Mouse (Mus musculus) megakaryocyte progenitor cell, adult 5-6 weeks (primary cell): ENCODE data around the gene Rbpj. TPM values are rescaled to one million over a fixed set of nuclear protein-coding genes. Genes with fewer than 3 reads are reported as not detected.
A peak's percentile ranks its signal among the peaks of the same experiment; 100 is the strongest.

Experiments used
- ATAC-seq: replicated peaks from 2 replicates; pipeline ENCODE4 v1.8.0; 2016; ENCODE audit warnings: mild to moderate bottlenecking, moderate TSS enrichment, inconsistent platforms; ENCODE audit not compliant: poor library complexity
- total RNA-seq, 2 experiments: library from RNA; stranded (forward) in 1 of 2; stranded (reverse) in 1 of 2; fragments of 157-497, 149-512 nt in 1 of 2; fragments of 200-1000 nt in 1 of 2; gene quantifications; 2 replicates each; pipeline versions ENCODE4 v1.2.3 to v1.2.4; 2015 to 2017

The Rbpj gene
- total RNA-seq, 2 experiments from 2014 or later = 35.7 to 66.7 TPM

- peak; percentile 50 for ATAC-seq
Measured at GRCm38 (mm10) chr5:53589172-53589960, 123.4 kb downstream of the Rbpj start.

- ATAC-seq = peak; percentile 60
Measured at GRCm38 (mm10) chr5:53590179-53590765, 124.3 kb downstream of the Rbpj start.

GRCm38 (mm10) chr5:53590875-53591682, 125.1 kb downstream of the Rbpj start:
- no peak for ATAC-seq

GRCm38 (mm10) chr5:53591683-53592050, 125.7 kb downstream of the Rbpj start:
- ATAC-seq = no peak

GRCm38 (mm10) chr5:53593080-53593688, 127.2 kb downstream of the Rbpj start:
- ATAC-seq = no peak

GRCm38 (mm10) chr5:53594274-53594673, 128.3 kb downstream of the Rbpj start:
- ATAC-seq = peak; percentile 47

GRCm38 (mm10) chr5:53598510-53598909, 132.6 kb downstream of the Rbpj start:
- peak; percentile 52 for ATAC-seq

GRCm38 (mm10) chr5:53599116-53599515, 133.2 kb downstream of the Rbpj start:
- ATAC-seq = no peak

- ATAC-seq = no peak
Measured at GRCm38 (mm10) chr5:53602194-53602593, 136.2 kb downstream of the Rbpj start.

- peak; percentile 94 for ATAC-seq
Measured at GRCm38 (mm10) chr5:53605450-53605849, 139.5 kb downstream of the Rbpj start.

- no peak for ATAC-seq
Measured at GRCm38 (mm10) chr5:53607230-53607996, 141.5 kb downstream of the Rbpj start.

- no peak for ATAC-seq
Measured at GRCm38 (mm10) chr5:53618844-53619243, 152.9 kb downstream of the Rbpj start.

- ATAC-seq = no peak
Measured at GRCm38 (mm10) chr5:53632026-53632425, 166.1 kb downstream of the Rbpj start.

- no peak for ATAC-seq
Measured at GRCm38 (mm10) chr5:53636795-53637194, 170.8 kb downstream of the Rbpj start.

- peak; percentile 25; the same call in 1 of the 2 replicates for ATAC-seq
Measured at GRCm38 (mm10) chr5:53637206-53637605, 171.3 kb downstream of the Rbpj start.

- ATAC-seq = peak; percentile 64
Measured at GRCm38 (mm10) chr5:53638647-53639046, 172.7 kb downstream of the Rbpj start.

GRCm38 (mm10) chr5:53646669-53647068, 180.7 kb downstream of the Rbpj start:
- peak; percentile 64 for ATAC-seq

GRCm38 (mm10) chr5:53647358-53647757, 181.4 kb downstream of the Rbpj start:
- no peak for ATAC-seq

GRCm38 (mm10) chr5:53656596-53656995, 190.6 kb downstream of the Rbpj start:
- no peak for ATAC-seq

- ATAC-seq = peak; percentile 51; the same call in 1 of the 2 replicates
Measured at GRCm38 (mm10) chr5:53657925-53658324, 192.0 kb downstream of the Rbpj start.
